Mouse (Mus musculus): ENCODE measurements at regions not wholly inside any gene's neighbourhood (a gene's known extent, or its start where the extent isn't known, plus 50 kb on each side); places are given as distances from the start of the nearest gene placed in this dataset.

- TF ChIP-seq CTCF (IDR thresholded peaks at IDR 0.05) (no peak), EP300 (IDR thresholded peaks at IDR 0.05) (no peak)
These were observed 318.7 kb upstream of the Id2 start for GRCm38 (mm10) chr12:25415641-25416040.

Data from lung, postnatal 0 days (tissue).